Mouse (Mus musculus) gastrocnemius, adult 18-20 months (tissue): ENCODE measurements around the gene Elovl6. TPM values are rescaled to one million over a fixed set of nuclear protein-coding genes. Genes with fewer than 3 reads are reported as not detected.

Experiments
- DNase-seq: peaks from one replicate; pipeline ENCODE4 v3.0.0; 2021; ENCODE audit warnings: low spot score
- total RNA-seq, 2 experiments: library from RNA; stranded (reverse); gene quantifications; 2 replicates each; pipeline ENCODE4 v1.2.3; 2021

The Elovl6 gene
- total RNA-seq, 2 experiments from 2014 or later, result 0.39 to 0.62 TPM

DNA sequence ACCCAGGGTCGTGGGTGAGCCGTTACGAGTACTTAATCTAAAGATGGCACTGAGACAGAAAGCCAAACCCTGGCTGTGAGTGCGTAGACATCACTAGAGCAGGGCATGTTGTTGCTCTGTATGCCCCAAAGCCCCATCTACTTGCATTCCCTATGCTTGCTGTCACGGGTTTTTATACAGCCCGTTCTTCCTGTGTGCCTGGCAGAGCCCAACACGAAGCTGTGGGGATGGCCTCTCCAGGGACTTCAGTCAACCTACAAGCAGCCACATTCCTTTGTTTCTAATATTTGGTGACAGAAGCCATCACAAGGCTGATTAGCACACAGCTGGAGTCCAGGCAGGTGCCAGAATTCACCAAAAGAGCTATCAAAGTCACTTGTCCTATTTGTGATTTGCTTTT lies 73.3 kb downstream of the Elovl6 start:
- no peak for DNase-seq

DNA sequence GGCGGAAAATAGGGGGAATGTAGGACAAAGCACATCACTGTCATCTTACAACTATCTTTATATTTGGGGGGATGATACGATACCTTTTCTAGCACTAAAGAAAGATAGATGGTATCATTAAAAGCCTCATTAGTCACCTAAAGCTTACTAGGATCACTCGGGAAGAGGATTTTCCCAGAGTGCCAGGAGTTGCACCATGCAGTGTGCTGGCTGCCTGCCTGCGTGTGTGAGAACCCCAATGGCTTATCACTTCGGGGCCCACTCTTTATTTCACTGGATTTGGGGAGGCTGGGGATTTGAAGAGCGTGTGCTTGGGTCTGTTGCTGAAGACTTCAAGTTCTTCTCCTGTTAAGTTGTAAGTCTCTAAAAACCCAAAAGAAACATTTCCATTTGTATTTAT lies 73.8 kb downstream of the Elovl6 start:
- no peak for DNase-seq

DNA sequence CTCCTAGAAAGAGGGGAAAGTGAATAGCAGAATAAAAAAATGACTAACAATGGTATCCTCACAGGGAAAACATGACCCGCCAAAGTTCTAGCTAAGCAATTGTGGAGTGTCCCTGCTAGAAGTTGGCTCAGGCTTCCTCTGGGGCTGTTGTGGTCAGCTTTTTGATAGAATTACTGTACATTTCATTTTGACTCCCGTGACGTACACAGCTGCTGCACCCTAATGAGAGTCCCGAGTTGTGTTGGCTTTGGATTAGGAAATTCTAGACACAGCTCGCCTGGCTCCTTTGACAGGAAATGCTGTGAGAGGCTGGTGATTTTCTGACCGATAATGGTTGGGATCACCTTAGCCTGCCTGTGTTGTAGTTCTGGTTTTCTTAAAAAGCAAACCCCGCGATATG lies 79.5 kb downstream of the Elovl6 start:
- DNase-seq, result no peak

DNA sequence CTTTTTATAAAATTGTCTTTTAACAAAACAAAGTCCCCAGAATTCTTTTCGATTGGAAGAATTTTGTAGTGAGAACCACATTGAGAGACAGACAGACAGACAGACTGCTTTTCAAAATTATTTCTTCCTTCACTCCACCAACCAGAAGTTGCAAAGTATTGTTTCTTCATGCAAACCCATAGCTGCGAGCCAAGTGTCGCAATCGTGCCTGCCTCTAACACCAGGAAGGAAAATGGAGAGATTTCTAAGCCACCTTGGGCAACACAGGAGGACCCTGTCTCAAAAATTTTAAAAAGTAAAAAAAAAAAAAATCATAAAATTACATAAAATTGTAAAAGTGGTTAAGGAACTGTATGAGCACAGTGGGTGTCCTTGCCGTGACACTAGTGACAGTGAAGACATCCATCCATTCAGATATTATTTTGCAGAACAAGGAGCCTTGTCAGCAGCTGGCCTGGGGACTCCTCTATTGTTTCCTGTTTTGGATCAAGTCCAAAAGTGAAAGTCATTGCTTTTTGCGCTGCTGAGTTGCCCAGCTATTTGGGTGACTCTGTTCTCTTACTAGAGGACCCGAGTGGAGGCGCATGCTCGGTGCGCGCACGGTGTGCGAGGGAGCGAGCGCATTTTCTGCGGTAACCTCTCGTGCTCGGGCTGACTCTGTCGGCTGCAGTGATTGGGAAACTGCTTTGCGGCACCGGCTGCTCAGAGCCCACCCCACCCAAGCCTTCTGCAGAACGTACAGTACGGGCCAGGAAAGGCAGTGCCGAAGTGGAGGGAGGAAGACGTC lies 80.3 kb downstream of the Elovl6 start:
- no peak for DNase-seq

DNA sequence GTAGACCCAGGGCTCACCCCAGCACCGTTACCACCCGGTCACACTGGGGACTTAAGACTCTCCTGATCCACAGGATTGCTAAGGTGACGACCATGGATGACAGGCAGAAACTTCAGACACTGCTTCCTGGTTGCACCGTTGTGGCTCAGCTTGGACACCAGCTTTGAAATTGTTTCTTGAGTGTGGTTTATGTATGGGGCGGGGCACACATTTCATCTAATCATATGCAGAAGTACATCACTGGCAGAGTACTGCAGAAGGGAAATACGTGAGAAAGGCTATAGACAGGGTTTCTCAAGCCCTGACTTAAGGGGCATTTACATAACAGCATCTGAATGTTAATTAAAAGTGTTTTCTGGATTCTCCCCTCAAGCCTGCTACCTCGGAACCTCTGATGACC lies 81.6 kb downstream of the Elovl6 start:
- DNase-seq, result no peak

DNA sequence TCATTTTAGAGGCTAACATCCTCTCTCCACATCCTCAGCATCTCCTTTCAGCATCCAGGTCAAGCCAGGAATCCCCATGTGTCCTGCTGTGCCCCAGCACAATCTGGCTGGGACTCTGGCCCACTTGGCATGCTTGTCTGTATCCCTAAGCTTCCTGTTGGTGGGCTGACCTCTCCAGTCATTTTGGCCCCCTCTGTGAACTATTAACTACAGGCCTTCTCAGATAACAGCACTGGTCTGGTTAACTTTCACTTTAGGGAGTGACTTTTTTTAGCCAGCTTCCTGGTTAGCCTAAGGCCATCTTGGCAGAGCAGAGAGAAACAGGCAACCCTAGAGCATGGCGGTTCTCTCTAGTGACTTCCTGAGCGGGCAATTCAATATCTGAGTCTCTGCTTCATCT lies 82.1 kb downstream of the Elovl6 start:
- no peak for DNase-seq

DNA sequence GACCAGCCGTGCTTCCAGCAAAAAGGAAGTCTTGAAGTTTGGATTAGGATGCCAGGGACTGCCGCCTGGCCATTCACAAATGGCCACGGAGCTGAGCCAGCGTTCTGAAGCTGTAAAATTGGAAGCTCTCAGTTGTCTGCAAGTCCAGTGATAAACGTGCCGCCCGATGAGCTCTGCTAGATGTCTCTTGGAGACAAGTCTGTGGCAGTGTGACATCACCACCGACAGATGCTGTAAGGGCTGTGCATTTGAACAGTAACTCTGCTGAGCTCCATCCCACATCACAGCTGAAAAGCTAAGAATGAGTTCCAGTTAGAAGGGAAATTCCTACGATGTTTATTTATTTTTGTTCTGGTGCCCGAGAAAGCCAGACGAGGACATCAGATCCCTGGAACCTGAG lies 85.3 kb downstream of the Elovl6 start:
- no peak for DNase-seq

DNA sequence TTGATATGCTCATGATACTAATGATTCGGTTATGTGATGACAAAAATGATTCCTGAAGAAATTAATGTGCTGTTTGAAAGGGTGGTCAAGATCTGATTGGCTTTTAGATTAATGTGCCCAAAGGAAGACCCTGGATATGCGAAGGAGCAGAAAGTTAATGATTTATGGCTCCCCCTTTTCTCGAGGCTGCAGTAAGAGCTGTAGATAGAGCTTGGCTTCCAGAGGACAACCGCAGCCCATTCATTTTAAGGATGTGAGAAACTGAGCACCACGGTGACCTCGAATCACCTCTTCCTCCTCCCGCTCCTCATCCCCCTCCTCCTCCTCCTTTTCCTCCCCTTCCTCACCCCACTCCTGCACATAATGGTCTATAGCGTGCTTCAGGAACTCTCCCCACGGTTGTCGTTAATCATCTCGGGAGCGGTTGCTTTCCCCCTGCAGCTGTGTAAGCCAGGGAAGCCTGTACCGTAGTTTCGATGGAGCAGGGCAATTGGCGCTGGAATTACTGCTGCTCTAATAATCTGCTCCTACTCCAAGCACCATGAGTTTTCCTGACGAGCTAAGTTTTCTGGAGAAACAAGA lies 87.1 kb downstream of the Elovl6 start:
- DNase-seq, result no peak

DNA sequence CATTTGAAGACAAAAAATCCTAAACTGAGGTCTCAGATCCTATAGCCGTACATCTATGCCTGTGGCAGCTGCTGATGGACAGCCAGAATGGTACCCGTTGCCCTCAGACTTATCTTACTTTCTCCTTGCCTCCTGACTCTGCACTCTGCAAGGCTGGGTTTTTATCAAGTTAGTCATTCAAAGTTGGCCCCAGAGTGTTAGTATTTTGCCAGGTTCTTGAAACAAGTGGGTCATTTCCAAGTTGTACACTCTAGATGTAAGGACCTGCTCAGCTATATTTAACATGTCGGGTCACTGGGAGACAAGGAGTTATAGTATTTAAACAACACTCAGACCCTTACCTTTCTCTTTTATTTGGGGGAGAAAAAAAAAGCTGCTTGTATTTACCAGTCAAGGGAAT lies 88.6 kb downstream of the Elovl6 start:
- no peak for DNase-seq

DNA sequence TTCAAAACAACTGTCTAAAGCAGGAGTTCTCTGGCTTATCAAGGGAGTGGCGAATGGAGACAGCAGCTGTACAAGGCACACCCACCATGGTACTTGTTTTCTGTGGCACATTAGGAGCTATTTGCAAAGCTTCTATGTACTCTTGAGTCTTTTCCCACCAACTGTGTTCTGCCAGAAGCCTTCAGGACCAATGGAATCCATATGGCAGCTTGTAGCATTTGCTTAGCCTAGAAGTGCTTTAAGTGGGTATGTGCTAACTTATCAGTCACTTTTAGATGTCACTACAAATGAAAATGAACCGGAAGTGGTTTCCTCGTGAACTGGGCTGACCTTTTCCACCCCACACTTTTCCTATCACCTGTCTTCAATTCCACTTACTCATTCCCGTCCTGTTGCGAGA lies 89.1 kb downstream of the Elovl6 start:
- DNase-seq, result no peak

DNA sequence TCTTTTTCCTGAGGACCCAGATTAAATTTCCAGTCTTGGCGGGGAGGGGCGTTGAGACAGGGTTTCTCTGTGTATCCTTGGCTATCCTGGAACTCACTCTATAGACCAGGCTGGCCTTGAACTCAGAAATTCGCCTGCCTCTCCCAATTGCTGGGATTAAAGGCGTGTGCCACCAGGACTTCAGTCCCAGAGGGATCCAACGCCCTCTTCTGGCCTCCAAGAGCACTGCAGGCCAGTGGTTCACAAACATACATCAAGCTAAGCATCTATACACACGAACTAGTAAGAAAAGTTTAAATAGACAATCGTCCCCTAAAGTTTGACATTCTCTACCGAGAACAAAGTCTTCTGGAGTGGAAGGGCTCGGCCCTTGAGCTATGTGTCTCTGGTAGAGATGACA lies 90.0 kb downstream of the Elovl6 start:
- DNase-seq, result no peak

DNA sequence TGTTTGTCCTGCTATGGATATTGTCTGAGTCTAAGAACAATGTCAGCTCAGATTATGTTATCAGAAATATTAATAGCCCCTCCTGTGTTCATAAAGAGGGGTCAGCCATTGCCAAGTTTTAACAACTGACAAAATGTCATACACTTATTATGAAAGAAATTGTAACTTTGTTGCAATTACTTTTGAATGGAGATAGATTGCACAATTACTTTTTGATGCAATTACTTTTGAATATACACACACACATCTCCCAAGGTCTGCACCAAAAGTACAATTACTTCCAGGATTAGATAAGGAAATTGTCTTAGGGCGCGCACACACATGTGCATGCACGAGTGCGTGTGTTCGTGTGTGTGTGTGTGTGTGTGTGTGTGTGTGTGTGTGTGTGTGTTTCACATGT lies 90.5 kb downstream of the Elovl6 start:
- DNase-seq, result no peak

DNA sequence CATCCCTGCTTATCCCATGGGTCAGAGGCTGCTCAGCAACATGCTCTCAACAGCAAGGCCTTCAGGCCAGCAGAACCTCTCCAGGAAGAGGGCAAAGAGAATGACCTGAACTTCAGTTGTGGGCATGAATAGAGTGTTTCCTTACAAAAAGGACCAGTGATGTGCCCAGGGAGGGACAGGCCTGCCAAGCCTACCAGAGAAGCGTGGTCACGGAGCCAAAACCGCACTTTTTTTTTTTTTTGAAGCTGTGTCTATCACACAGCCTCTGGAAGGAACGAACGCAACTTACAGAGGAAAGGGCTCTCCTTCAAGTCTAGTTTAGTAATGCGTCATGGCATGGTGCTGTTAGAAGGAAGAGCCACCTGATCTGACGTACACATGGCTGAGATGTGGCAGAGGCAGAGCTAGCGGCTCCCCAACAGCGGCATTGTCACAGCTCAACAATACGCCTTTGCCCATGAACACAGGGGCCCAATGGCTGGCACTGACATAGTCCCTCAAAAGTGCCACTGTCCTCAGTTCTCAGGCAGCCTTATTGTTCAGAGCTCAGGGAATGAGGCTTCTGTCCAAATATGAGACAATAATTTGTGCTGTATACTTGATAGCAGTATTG lies 92.1 kb downstream of the Elovl6 start:
- no peak for DNase-seq

DNA sequence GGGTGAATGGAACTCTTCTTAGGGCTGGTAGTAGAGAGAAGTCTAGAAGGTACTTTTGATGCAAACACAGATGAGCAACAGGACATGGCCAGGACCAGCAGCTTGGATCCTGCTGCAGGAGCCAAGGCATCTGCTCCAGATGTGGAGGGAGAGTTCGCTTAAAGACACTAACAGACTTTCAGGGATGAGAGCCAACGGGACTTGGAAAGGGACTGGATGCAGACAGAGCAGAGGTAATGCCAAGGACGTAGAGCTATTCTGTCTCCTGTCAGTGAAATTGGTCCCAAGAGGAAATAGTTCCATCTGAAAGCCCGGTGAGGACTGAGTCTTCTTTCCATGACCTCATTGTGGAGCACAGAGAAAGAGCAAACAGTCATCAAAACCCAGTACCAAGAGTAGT lies 95.1 kb downstream of the Elovl6 start:
- DNase-seq, result peak; percentile 39

DNA sequence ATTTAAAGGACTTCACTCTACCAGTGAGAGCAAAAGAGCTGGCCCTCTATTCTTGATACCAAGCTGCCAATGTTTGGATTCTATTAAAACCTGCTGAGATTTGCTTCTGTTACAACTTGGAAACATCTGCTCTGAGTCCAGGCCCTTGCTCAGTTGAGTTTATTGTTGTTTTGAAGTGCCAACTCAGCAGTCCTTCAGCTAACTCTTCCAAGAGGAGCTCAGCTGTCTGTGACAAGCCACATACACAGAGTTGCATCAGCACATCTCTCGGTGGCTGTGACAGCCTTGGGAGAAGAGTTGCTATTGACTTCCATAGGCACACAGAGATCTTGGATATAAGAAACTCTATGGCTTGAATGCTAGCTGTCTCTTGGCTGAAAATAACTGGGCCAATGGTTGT lies 98.9 kb downstream of the Elovl6 start:
- DNase-seq, result no peak

DNA sequence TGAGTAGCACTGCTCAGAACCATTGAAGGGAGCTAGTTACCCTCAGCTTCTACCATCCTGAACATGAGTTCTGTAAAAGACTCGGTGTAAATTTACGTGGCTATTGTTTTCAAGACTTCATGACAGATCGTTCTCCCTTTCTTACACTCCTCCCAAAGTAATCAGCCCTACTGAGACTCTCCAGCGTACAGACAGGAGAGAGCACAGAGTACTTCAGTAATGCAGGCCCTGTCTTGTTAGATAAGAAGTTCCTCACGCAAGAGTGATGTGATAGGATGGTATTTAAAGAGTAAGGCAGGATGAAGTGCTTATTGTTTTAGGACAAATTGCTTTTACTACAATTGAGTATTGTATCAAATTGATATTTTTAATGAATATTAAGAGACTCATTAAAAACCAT lies 99.7 kb downstream of the Elovl6 start:
- DNase-seq, result no peak

DNA sequence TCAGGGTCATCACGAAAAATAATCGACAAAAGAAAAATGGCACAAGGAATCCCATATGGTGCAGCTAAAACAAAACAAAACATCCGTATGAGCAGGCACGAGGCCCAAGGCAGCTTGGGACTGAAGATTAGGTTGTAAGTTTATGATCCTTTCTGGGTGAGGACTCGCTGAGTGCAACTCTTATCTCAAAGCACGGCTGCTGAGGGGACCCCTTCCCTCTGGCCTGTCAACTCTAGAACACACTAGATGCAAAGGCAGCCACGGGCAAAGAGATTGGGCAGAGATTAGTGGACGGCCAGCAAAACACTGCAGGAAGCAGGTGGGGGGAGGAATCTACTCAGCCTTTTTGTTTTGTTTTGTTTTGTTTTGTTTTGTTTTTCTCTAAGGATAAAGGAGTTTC lies 101.4 kb downstream of the Elovl6 start:
- DNase-seq, result no peak

DNA sequence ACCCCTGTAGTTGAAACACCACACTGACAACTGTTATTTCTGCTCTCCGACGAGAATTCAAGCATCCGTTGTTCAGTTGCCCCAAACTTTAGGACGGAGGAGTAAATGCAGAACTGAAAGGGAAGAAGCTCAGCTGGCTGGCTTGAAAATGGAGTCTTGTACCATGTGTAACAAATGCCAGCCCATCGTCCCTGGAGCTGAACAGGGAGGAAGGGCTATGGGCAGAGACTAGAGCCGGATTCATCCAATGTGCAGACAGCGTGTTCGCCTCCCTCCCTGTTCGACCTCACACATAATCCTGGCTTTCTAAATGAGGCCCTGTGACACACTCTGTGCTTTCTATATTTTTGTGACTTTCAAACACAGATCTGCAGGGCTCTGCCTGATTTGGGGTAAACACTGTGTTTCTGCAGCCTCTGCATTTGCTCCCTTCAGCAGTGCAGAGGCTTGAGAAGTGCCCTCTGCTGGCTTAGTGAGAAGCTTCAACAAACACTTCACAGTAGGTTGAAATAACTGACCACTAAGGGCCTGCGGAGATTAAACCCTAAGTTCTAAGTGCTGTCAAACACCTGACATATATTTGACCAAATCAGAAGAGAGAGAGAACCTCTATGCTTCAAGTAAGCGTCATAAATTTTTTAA lies 102.2 kb downstream of the Elovl6 start:
- DNase-seq, result no peak

DNA sequence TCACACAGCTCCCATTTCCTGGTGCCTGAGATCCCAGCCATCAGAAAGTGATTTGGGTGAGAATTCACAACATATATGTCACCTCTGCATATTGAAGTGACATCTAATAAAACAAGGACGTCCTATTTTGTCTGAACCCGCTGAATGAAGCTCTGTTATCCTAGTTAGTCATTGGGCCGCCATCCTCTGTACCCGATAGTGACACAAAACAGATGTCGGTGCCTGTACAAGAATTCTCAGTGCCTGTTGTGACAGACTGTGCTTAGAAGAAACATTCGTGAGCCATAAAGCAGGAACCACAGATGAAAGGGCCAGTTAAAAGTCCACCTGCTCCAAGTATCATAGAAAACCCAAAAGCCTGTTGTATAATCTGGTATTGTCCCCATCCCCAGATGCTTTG lies 105.3 kb downstream of the Elovl6 start:
- DNase-seq, result no peak

DNA sequence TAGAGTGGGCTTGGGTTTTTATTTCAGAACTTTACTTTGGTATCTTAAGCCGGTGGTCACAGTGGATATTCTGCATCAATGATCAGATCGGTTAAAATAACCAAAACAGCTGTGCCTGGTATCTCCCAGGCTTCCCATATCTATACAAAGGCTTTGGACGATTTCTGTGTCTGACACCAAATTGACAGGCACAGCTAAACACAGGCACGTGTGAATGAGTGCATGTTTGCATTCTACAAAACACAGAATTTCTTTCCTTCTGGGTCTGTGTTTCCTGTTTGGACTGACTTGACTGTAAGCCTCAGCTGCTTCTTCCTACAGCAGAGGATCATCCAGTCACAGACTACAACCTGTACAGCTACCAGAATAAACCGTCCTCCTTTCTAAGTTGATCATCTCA lies 107.5 kb downstream of the Elovl6 start:
- no peak for DNase-seq

DNA sequence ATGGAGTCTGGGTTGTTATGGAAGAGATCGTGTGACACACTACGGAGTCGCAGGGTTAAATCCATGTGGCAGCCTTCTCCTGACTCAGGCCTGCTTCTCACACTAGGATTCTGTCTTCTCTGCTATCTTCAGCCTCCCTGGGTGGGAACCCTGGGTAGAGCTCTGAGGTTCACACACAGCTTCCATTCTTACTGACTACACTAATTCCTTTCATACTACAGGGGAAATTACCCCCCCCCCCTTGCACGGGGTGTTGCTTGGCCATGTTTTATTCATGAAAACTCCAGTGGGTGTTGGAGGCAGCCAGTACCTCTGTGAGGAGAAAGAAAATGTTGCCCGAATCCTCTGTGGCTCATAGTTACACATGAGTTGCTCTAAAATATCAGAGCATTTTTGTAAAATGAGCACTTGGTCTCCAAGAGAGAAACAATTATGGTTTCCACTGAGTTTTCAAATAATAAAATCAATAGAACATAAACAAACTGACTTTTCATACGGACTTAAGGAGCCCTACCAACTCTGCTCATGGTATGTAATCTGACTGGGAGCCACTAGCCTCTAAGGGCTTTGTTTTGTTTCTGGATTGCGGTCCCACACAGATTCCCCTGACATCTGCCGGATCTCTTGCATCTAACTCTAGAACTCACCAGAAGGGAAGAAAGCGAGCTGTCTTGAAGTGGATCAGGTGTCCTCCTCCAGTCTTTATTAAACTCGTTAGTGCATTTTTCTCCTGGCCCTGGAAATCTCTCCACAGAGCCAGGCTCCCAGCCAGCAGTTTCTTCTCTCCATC lies 108.3 kb downstream of the Elovl6 start:
- no peak for DNase-seq

DNA sequence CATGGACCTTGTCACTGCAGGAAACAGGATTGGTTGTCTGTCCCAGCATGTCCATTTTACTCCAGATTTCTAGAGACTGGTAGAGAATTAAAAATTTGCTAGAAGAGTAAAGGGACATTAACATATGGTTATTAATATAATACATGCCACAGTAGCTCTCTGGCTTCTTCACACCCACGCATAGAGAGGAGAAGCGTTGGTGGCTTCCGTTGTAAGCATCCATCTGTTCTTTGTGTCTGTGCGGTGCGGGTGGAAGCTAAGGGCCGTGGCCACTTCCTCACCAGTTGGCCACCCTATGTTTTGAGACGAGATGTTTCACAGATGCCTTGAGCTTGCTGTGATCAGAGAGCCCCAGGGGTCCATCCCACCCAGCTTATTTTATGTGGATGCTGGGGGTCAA lies 109.5 kb downstream of the Elovl6 start:
- no peak for DNase-seq
